Mouse (Mus musculus): ENCODE results near the gene Tnf. TPM values are rescaled to one million over a fixed set of nuclear protein-coding genes. Genes with fewer than 3 reads are reported as not detected.

The Tnf gene
- not detected in 2 replicates for polyA plus RNA-seq (2014; fragmentation: Nextera tagmentation; extraction: Ambion mirVana)

DNA sequence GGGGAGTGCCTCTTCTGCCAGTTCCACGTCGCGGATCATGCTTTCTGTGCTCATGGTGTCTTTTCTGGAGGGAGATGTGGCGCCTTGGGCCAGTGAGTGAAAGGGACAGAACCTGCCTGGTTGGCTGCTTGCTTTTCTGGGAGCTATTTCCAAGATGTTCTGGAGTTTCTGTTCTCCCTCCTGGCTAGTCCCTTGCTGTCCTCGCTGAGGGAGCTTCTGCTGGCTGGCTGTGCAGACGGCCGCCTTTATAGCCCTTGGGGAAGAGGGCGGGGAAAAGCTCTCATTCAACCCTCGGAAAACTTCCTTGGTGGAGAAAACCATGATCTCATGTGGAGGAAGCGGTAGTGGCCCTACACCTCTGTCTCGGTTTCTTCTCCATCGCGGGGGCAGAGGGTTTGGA, at the start of gene Tnf:
Tnf (minus strand) TSS at position 221 of the 400 bp plus-strand sequence.
- 41% methylated on average over 13 of the region's 13 CpGs for WGBS
- Histone ChIP-seq H3K36me3 (ENCODE audit: control insufficient read depth, insufficient read depth, low read length) (no peaks in the 10 kb centered on the region), H3K4me3 (ENCODE audit: low read depth, low read length) (no peak within 1 kb of the TSS), H3K9me3 (ENCODE audit: control insufficient read depth, low read length) (no peaks in the 10 kb centered on the region), H3K4me1 (replicated peaks; ENCODE audit: control insufficient read depth, insufficient read depth, low read length) (no peaks in the 10 kb centered on the region), H3K27me3 (ENCODE audit: control insufficient read depth, insufficient read depth, low read length) (peaks cover 2% of the 10 kb centered on the region), H3K27ac (ENCODE audit: low read depth, low read length) (no peak within 1 kb of the TSS), H3K4me2 (ENCODE audit: low read depth, low read length, severe bottlenecking) (no peak within 1 kb of the TSS), H3K9ac (ENCODE audit: low read length) (no peak within 1 kb of the TSS)
- DNase-seq (ENCODE audit: low spot score) (no peak), ATAC-seq (replicated peaks; ENCODE audit: low FRiP score) (no peak)

DNA sequence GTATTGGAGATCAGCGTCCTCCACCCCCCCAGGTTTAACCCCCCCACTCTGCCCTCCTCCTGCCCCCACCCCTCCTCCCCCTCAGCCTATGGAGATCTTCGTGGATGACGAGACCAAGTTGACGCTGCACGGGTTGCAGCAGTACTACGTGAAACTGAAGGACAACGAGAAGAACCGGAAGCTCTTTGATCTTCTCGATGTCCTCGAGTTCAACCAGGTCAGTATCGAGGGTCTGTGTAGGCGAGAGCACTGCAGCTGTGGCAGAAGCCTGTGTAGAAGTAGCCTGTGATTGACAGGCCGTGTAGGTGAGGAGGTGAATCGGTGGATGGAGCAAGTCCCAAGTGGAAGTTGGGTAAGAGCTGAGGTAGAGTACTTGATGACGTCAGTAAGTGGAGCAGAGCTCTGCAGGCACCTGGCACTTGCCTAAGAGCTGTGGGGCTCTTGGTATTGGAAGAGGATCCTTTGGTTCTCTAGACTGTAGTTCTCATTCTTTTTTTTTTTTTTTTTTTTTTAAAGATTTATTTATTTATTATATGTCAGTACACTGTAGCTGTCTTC, 49.4 kb upstream of the Tnf start:
- WGBS: 89% methylated on average over 15 of the region's 15 CpGs
- H3K4me3 ChIP-seq (ENCODE audit: low read depth, low read length): no peak overlapping the region
- no peak for DNase-seq (ENCODE audit: low spot score)
- ATAC-seq (replicated peaks; ENCODE audit: low FRiP score): no peak
- no peak overlapping the region for H3K4me2 ChIP-seq (ENCODE audit: low read depth, low read length, severe bottlenecking)
- peaks cover 58% of the 10 kb centered on the region for H3K36me3 ChIP-seq (ENCODE audit: control insufficient read depth, insufficient read depth, low read length)
- no peaks in the 10 kb centered on the region for H3K27me3 ChIP-seq (ENCODE audit: control insufficient read depth, insufficient read depth, low read length)
- H3K27ac ChIP-seq (ENCODE audit: low read depth, low read length): no peak overlapping the region
- H3K9me3 ChIP-seq (ENCODE audit: control insufficient read depth, low read length): no peaks in the 10 kb centered on the region
- H3K4me1 ChIP-seq (replicated peaks; ENCODE audit: control insufficient read depth, insufficient read depth, low read length): no peaks in the 10 kb centered on the region
- H3K9ac ChIP-seq (ENCODE audit: low read length): no peak overlapping the region

DNA sequence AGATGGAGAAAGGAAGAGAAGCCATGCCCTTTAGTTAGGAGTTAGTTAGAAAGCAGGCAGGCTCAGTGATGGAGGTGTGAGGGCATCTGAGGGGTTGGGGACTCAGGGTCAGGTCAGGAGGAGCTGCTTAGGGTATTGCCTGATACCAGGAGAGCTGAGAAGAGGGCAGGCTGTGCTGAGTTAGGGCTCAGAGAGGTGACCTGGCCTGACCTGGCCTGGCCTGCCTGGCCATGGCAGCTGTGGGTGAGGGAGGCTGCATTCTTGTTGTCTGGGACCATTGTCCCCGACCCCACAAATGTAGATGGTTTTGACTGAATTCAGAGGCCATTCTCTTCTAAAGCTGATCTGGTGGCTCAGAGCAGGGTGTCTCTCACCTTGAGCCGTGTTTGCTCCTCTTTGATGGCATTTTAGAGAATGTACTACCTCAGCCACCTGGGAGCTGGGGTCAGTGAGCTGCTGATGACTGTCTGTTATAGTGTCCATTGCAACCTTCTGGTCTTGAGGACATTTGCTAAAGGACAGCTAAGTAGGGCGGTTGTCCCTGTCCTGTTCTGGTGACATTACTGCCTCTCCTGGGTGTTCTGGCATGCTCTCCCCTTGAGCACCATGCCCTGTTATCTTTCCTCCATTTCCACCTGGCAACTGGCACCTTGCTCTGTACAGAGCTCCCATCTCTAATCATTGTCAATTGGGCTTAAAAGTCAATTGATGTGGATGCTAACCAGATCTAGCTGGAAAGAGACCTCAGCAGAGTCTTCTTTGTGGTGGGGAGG, 48.7 kb upstream of the Tnf start:
- H3K4me3 ChIP-seq (ENCODE audit: low read depth, low read length): no peak overlapping the region
- H3K4me1 ChIP-seq (replicated peaks; ENCODE audit: control insufficient read depth, insufficient read depth, low read length): peaks cover under 1% of the 10 kb centered on the region; the same call in 1 of the 2 replicates
- no peak overlapping the region for H3K27ac ChIP-seq (ENCODE audit: low read depth, low read length)
- H3K27me3 ChIP-seq (ENCODE audit: control insufficient read depth, insufficient read depth, low read length): no peaks in the 10 kb centered on the region
- no peak overlapping the region for H3K4me2 ChIP-seq (ENCODE audit: low read depth, low read length, severe bottlenecking)
- WGBS: 87% methylated on average over 3 of the region's 3 CpGs
- H3K36me3 ChIP-seq (ENCODE audit: control insufficient read depth, insufficient read depth, low read length): peaks cover 59% of the 10 kb centered on the region
- ATAC-seq (replicated peaks; ENCODE audit: low FRiP score) (no peak), DNase-seq (ENCODE audit: low spot score) (no peak)
- H3K9ac ChIP-seq (ENCODE audit: low read length): no peak overlapping the region
- H3K9me3 ChIP-seq (ENCODE audit: control insufficient read depth, low read length): no peaks in the 10 kb centered on the region

DNA sequence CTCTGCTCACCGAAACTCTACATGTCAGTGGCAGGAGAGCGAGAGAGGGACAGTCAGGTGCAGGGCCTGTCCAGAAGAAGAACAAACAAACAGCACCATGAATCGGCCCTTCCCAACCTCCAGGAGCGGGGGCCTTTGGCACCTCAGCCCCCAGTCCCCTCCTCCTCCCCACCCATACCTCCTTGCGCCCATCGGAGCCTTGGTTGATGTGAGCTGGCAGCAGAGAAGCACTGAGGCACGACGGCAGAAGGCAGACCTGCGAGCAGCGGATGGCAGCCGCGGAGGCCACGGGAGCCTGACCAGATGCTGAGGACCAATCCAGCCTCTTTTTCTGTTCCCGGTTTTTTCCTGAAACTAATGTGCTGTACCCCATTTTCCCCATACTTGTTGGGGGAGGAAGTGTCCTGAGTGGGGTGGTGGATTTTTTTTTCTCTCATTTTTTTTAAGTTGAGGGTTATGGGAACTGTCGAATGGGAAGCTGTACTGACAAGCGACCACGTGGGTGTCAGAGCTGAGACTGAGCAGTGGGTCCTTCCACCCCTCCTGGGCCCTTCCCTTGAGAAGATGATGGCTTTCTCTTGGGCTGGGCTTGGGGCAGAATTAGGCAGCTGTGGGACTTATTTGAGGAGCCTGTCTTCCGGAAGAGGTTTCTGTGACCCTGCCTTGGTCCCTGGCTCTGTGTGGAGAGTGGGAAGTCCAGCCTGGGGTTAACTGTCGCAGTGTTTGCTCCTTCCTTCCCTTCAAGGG, 47.8 kb upstream of the Tnf start:
- no peak overlapping the region for H3K4me3 ChIP-seq (ENCODE audit: low read depth, low read length)
- ATAC-seq (replicated peaks; ENCODE audit: low FRiP score) (no peak), DNase-seq (ENCODE audit: low spot score) (no peak)
- H3K27me3 ChIP-seq (ENCODE audit: control insufficient read depth, insufficient read depth, low read length): no peaks in the 10 kb centered on the region
- no peaks in the 10 kb centered on the region for H3K9me3 ChIP-seq (ENCODE audit: control insufficient read depth, low read length)
- WGBS: 89% methylated on average over 19 of the region's 19 CpGs
- H3K36me3 ChIP-seq (ENCODE audit: control insufficient read depth, insufficient read depth, low read length): peaks cover 67% of the 10 kb centered on the region
- H3K4me2 ChIP-seq (ENCODE audit: low read depth, low read length, severe bottlenecking): no peak overlapping the region
- H3K9ac ChIP-seq (ENCODE audit: low read length): no peak overlapping the region
- no peak overlapping the region for H3K27ac ChIP-seq (ENCODE audit: low read depth, low read length)
- peaks cover 9% of the 10 kb centered on the region; the same call in 1 of the 2 replicates for H3K4me1 ChIP-seq (replicated peaks; ENCODE audit: control insufficient read depth, insufficient read depth, low read length)

DNA sequence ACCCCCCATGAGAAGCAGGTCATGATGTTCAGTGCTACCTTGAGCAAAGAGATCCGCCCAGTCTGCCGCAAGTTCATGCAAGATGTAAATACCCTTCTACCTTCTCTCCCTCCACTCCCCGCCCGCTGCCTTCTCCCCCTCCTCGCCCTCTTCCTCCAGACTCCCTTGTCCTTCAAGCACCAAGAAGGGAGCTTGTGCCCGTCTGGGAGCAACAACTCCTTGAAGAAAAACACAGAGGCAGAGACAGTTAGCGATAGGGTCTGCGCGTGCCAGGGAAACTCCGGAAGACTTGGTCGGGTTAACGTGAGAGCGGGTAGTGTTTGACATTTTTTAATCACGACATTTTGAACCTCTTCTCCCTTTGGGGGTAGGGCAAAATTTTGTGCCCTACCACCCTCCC, 47.2 kb upstream of the Tnf start:
- Histone ChIP-seq H3K9me3 (ENCODE audit: control insufficient read depth, low read length) (no peaks in the 10 kb centered on the region), H3K4me3 (ENCODE audit: low read depth, low read length) (no peak overlapping the region), H3K27ac (ENCODE audit: low read depth, low read length) (no peak overlapping the region), H3K36me3 (ENCODE audit: control insufficient read depth, insufficient read depth, low read length) (peaks cover 73% of the 10 kb centered on the region), H3K4me2 (ENCODE audit: low read depth, low read length, severe bottlenecking) (no peak overlapping the region), H3K4me1 (replicated peaks; ENCODE audit: control insufficient read depth, insufficient read depth, low read length) (peaks cover 15% of the 10 kb centered on the region; the same call in 1 of the 2 replicates), H3K27me3 (ENCODE audit: control insufficient read depth, insufficient read depth, low read length) (no peaks in the 10 kb centered on the region), H3K9ac (ENCODE audit: low read length) (no peak overlapping the region)
- no peak for ATAC-seq (replicated peaks; ENCODE audit: low FRiP score)
- DNase-seq (ENCODE audit: low spot score): no peak
- 91% methylated on average over 14 of the region's 14 CpGs for WGBS

DNA sequence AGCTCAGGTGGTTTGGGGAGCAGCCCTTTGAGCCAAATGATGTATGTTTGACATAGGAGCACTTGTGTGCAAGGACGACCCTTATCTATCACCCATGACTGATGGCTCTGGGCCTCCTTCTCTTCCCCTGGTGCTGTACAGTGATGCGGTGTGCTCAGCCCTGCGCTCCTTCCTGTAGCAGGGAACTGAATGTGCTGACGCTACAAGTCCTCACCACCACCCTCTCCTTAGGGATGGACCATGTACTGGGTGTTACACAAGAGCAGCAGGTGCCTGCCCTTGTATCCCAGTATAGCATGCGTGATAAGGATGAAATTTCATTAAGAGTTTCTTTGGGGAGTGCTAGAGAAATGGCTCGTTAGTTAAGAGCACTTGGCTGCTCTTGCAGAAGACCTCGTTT, 45.3 kb upstream of the Tnf start:
- Histone ChIP-seq H3K9me3 (ENCODE audit: control insufficient read depth, low read length) (no peaks in the 10 kb centered on the region), H3K36me3 (ENCODE audit: control insufficient read depth, insufficient read depth, low read length) (peaks cover 67% of the 10 kb centered on the region), H3K27ac (ENCODE audit: low read depth, low read length) (no peak overlapping the region), H3K4me1 (replicated peaks; ENCODE audit: control insufficient read depth, insufficient read depth, low read length) (peaks cover 23% of the 10 kb centered on the region), H3K9ac (ENCODE audit: low read length) (no peak overlapping the region), H3K4me2 (ENCODE audit: low read depth, low read length, severe bottlenecking) (no peak overlapping the region), H3K27me3 (ENCODE audit: control insufficient read depth, insufficient read depth, low read length) (no peaks in the 10 kb centered on the region), H3K4me3 (ENCODE audit: low read depth, low read length) (no peak overlapping the region)
- no peak for DNase-seq (ENCODE audit: low spot score)
- no peak for ATAC-seq (replicated peaks; ENCODE audit: low FRiP score)
- WGBS: 94% methylated on average over 7 of the region's 7 CpGs

DNA sequence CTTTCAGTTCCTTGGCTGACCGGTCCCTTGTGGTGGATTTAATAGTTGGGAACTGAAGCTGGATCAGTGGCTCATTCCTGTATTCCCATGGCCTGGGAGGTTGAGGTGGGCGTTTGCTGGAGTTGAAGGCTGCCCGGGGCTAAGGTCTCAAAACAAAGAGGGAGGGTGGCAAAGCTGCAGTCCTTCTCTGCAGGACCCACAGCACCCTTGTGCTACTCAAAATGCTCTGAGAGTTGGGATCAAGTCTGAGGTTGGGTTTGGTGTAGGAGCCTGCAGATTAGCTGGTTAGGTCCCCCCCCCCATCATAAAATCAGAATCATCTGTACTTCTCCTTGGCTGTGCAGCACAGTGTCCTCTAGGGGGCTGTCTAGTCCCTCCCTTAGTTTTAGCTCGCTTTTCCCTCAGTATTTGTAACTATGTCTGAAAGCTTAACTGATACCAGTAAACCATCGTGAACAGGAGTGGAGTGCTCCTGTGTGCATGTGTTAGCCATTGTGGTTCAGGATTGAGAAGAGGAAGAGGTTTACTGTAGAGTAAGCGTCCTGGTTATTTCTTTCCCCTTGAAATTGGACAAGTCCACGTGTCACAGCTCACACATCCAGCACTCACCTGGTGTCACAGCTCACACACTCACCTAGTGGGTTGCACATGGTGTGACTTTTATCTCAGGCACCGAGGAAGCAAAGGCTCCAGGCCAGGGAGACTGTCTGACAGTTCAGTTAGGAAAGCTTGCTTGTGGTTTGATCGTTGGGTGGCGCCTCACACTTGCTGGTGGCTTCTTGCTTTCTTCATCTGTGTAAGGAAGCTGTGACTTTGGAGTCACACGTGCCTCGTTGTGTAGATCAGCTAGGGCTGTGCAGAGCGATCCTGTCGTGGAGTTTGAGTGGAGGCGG, 44.2 kb upstream of the Tnf start:
- H3K9ac ChIP-seq (ENCODE audit: low read length): no peak overlapping the region
- no peak overlapping the region for H3K27ac ChIP-seq (ENCODE audit: low read depth, low read length)
- ATAC-seq (replicated peaks; ENCODE audit: low FRiP score) (no peak), DNase-seq (ENCODE audit: low spot score) (no peak)
- no peak overlapping the region for H3K4me2 ChIP-seq (ENCODE audit: low read depth, low read length, severe bottlenecking)
- H3K27me3 ChIP-seq (ENCODE audit: control insufficient read depth, insufficient read depth, low read length): no peaks in the 10 kb centered on the region
- H3K4me3 ChIP-seq (ENCODE audit: low read depth, low read length): no peak overlapping the region
- peaks cover 59% of the 10 kb centered on the region for H3K36me3 ChIP-seq (ENCODE audit: control insufficient read depth, insufficient read depth, low read length)
- no peaks in the 10 kb centered on the region for H3K9me3 ChIP-seq (ENCODE audit: control insufficient read depth, low read length)
- 87% methylated on average over 15 of the region's 15 CpGs for WGBS
- peaks cover 23% of the 10 kb centered on the region for H3K4me1 ChIP-seq (replicated peaks; ENCODE audit: control insufficient read depth, insufficient read depth, low read length)

DNA sequence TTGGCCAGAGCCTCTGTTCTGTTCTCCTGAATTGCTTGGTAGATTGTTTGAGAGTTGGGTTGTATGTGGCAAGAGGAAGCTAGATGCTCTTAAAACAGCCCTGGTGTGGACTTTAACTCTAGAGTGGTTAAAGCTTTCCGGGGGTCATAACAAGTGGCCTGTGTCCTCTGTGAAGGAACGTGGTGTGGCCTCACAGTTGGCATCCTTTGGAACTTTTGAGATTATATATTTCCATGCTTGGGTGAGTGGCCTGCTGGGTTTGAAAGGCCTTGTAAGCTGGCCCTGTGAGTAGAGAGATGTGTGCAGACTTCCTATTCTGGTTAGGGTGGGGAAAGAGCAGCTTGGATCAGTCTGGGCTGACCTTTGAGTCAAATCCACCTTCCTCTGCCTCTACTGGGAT, 43.2 kb upstream of the Tnf start:
- H3K36me3 ChIP-seq (ENCODE audit: control insufficient read depth, insufficient read depth, low read length): peaks cover 51% of the 10 kb centered on the region
- H3K27me3 ChIP-seq (ENCODE audit: control insufficient read depth, insufficient read depth, low read length): no peaks in the 10 kb centered on the region
- peaks cover 26% of the 10 kb centered on the region for H3K4me1 ChIP-seq (replicated peaks; ENCODE audit: control insufficient read depth, insufficient read depth, low read length)
- WGBS: 85% methylated on average over 2 of the region's 2 CpGs
- H3K9me3 ChIP-seq (ENCODE audit: control insufficient read depth, low read length): no peaks in the 10 kb centered on the region
- ATAC-seq (replicated peaks; ENCODE audit: low FRiP score): no peak
- peak overlapping the region; percentile 33 for H3K9ac ChIP-seq (ENCODE audit: low read length)
- H3K27ac ChIP-seq (ENCODE audit: low read depth, low read length): no peak overlapping the region
- H3K4me3 ChIP-seq (ENCODE audit: low read depth, low read length): peak overlapping the region; percentile 84
- no peak for DNase-seq (ENCODE audit: low spot score)
- H3K4me2 ChIP-seq (ENCODE audit: low read depth, low read length, severe bottlenecking): peak overlapping the region; percentile 96

Measured in forebrain, embryonic 11.5 days (tissue).